Mouse (Mus musculus): ENCODE measurements around the gene Cage1. TPM values are rescaled to one million over a fixed set of nuclear protein-coding genes. Genes with fewer than 3 reads are reported as not detected.

Gene Cage1
- total RNA-seq, 2 experiments from 2014 or later: 4.7 to 5.5 TPM

DNA sequence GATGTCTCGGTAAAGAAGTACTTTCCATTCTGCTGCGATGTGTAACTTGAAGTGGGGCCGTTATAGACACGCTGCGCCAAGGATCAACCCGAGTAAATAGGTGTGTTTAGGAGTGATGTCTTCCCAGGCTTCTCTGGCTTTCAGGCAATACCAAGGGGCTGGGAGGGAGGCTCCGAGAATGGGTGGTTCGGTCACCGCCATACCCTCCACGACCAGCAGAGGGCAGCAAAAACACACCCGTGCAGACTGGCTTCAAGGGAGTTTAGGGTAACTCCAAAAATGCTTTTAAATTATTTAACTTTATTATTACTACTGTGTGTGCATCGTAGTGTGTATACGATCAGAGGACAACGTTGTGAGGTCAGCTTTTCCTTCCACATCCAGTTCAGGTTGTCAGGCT, 67.5 kb downstream of the Cage1 start:
- peak; percentile 85 to 96 for DNase-seq (ENCODE audit: low spot score in 2 of 2)
- H3K4me3 ChIP-seq: no peak overlapping the region
- TF ChIP-seq CTCF (conservative IDR thresholded peaks at IDR 0.05): peak; percentile 97
- no peak overlapping the region for H3K27ac ChIP-seq

GRCm38 (mm10) chr13:37967565-37967964, 69.3 kb downstream of the Cage1 start:
- TF ChIP-seq CTCF (conservative IDR thresholded peaks at IDR 0.05): no peak
- Histone ChIP-seq H3K4me3 (no peak overlapping the region), H3K27ac (no peak overlapping the region)
- no peak for DNase-seq (ENCODE audit: low spot score in 2 of 2)

GRCm38 (mm10) chr13:37967052-37967437, 69.8 kb downstream of the Cage1 start:
- H3K27ac ChIP-seq: no peak overlapping the region
- no peak overlapping the region for H3K4me3 ChIP-seq
- TF ChIP-seq CTCF (conservative IDR thresholded peaks at IDR 0.05): no peak
- no peak for DNase-seq (ENCODE audit: low spot score in 2 of 2)

GRCm38 (mm10) chr13:37966256-37967051, 70.4 kb downstream of the Cage1 start:
- no peak for TF ChIP-seq CTCF (conservative IDR thresholded peaks at IDR 0.05)
- H3K27ac ChIP-seq: no peak overlapping the region
- DNase-seq (ENCODE audit: low spot score in 2 of 2): no peak
- no peak overlapping the region for H3K4me3 ChIP-seq

- H3K27ac ChIP-seq: no peak overlapping the region
- TF ChIP-seq CTCF (conservative IDR thresholded peaks at IDR 0.05): peak; percentile 59
- H3K4me3 ChIP-seq: no peak overlapping the region
- no peak for DNase-seq (ENCODE audit: low spot score in 2 of 2)
Observed at GRCm38 (mm10) chr13:37965126-37965914, 71.5 kb downstream of the Cage1 start.

- DNase-seq (ENCODE audit: low spot score in 2 of 2): no peak
- peak overlapping the region; percentile 52; the same call in 1 of the 2 replicates for H3K4me3 ChIP-seq
- H3K27ac ChIP-seq: no peak overlapping the region; the same call in 1 of the 2 replicates
- TF ChIP-seq CTCF (conservative IDR thresholded peaks at IDR 0.05): no peak
Observed at GRCm38 (mm10) chr13:37964128-37965087, 72.5 kb downstream of the Cage1 start.

- peak overlapping the region; percentile 52 for H3K4me3 ChIP-seq
- DNase-seq (ENCODE audit: low spot score in 2 of 2): peak; percentile 46 to 78
- TF ChIP-seq CTCF (conservative IDR thresholded peaks at IDR 0.05): peak; percentile 89
- peak overlapping the region; percentile 28; the same call in 1 of the 2 replicates for H3K27ac ChIP-seq
Observed at GRCm38 (mm10) chr13:37963354-37964007, 73.4 kb downstream of the Cage1 start.

- DNase-seq (ENCODE audit: low spot score in 2 of 2): no peak
- no peak overlapping the region for H3K27ac ChIP-seq
- no peak overlapping the region for H3K4me3 ChIP-seq
- no peak for TF ChIP-seq CTCF (conservative IDR thresholded peaks at IDR 0.05)
Observed at GRCm38 (mm10) chr13:37962541-37962940, 74.3 kb downstream of the Cage1 start.

GRCm38 (mm10) chr13:37959936-37960335, 76.9 kb downstream of the Cage1 start:
- H3K27ac ChIP-seq: no peak overlapping the region
- no peak overlapping the region for H3K4me3 ChIP-seq
- no peak for DNase-seq (ENCODE audit: low spot score in 2 of 2)
- TF ChIP-seq CTCF (conservative IDR thresholded peaks at IDR 0.05): no peak

DNA sequence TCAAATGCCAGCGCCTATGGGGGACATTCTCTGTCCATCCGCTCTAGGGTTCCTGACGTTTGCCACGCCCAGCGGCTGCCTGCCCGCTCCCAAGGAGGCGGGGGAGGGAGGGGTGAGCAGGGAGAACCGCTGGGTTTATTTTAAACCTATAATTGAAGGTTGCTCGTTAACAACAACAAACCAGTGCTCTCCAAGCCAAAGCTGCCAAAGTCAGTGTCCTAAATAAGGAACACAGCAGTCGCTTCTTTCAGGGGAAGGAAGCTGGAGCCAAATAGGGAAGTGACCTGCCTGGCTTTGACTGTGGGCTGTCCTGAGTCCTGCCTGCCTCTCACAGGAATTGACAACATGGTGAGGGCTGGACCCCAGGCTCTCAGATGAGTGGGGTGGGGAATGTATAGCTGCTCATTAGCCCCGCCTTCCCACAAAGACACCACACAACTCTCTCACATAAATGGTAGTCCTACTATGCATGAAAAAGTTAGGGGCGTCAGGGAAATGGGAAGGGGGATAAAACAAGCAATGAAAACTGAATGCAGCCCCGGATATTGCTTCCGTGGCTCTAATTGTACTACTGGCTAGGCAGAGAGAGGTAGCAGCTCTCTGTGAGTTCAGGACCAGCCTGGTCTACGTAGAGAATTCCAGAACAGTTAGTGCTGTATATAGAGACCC, 77.5 kb downstream of the Cage1 start:
- DNase-seq (ENCODE audit: low spot score in 2 of 2): no peak
- H3K27ac ChIP-seq: 0 out of 2 replicates have a peak overlapping the region, but pooled peaks have one; percentile 28
- TF ChIP-seq CTCF (conservative IDR thresholded peaks at IDR 0.05): no peak
- H3K4me3 ChIP-seq: no peak overlapping the region

- no peak for TF ChIP-seq CTCF (conservative IDR thresholded peaks at IDR 0.05)
- no peak for DNase-seq (ENCODE audit: low spot score in 2 of 2)
- H3K27ac ChIP-seq: 0 out of 2 replicates have a peak overlapping the region, but pooled peaks have one; percentile 28
- H3K4me3 ChIP-seq: no peak overlapping the region
Observed at GRCm38 (mm10) chr13:37958498-37959238, 78.2 kb downstream of the Cage1 start.

Small RNAs within 50 kb of the gene (microRNA-seq; reads per million reads assigned to microRNA genes)
- gene Gm27387: 0 reads per million in 2 experiments

Other genes starting within 250 kb of the Cage1 start
- 10 to 100 TPM; 86.8 to 92.0 TPM for gene Ssr1, start 42.9 kb downstream of the Cage1 start, total RNA-seq (2021)
- gene Riok1, start 74 bp downstream of the Cage1 start, total RNA-seq (2021): 10 to 100 TPM; 26.2 to 27.3 TPM
- 10 to 100 TPM; 14.2 to 14.7 TPM for gene Dsp, start 114.2 kb upstream of the Cage1 start, total RNA-seq (2021)
- 10 to 100 TPM; 23.1 to 26.9 TPM for gene Snrnp48, start 167.9 kb upstream of the Cage1 start, total RNA-seq (2021)

All from layer of hippocampus, adult 2 months (tissue).